Mouse (Mus musculus) layer of hippocampus, postnatal 36 days (tissue): Measurements from ENCODE around the gene Olfr645. TPM values are rescaled to one million over a fixed set of nuclear protein-coding genes. Genes with fewer than 3 reads are reported as not detected.

Experiments
- DNase-seq, 2 experiments: peaks; one replicate each; pipeline ENCODE4 v3.0.0; 2022
- total RNA-seq, 2 experiments: library from RNA; stranded (reverse); gene quantifications; 2 replicates each; pipeline ENCODE4 v1.2.3; 2021

Olfr645 gene
- not detected for total RNA-seq

DNA sequence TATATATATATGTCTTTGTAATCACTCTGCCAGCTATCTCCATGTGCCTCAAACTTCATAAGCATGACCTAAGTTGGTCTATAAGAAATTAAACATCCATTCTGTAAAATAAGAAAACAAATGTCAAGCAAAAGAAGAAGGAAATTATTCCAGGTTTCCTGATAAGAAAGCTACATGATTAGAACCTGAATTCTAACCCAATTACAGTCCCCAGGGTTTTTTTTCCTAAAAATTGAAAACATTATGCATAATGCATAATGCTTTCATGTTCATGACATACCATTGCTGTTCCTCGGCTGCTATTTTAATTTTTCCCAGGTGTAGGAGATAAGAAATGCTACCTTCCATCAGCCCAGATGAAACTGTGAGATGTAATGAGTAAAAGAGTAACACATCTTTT is at the start of gene Olfr645:
TSS of gene Olfr645 (minus strand) at position 101 of the 400 bp plus-strand sequence.
- DNase-seq, result no peak

- no peak for DNase-seq
Measured at GRCm38 (mm10) chr7:104129726-104130125, 44.5 kb upstream of the Olfr645 start, which contains the start of gene Ubqln5. TSS of gene Ubqln5 (minus strand) at chr7:104129826.

DNA sequence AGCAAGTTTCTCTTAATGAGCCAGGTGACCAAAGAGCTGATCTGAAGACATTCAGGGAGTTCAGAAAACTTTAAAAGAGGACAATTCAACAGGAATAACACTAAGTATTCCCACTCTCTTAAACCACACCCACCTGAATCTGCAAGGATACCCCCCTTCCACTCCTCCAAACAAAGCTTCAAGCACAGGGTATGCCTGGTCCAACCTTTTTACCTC is 19.4 kb upstream of the Olfr645 start, which contains the start of gene Olfr646:
TSS of gene Olfr646 (plus strand) at position 117 of the 216 bp plus-strand sequence.
- DNase-seq, result no peak

GRCm38 (mm10) chr7:104103913-104104756 is 18.9 kb upstream of the Olfr645 start:
- no peak for DNase-seq

DNA sequence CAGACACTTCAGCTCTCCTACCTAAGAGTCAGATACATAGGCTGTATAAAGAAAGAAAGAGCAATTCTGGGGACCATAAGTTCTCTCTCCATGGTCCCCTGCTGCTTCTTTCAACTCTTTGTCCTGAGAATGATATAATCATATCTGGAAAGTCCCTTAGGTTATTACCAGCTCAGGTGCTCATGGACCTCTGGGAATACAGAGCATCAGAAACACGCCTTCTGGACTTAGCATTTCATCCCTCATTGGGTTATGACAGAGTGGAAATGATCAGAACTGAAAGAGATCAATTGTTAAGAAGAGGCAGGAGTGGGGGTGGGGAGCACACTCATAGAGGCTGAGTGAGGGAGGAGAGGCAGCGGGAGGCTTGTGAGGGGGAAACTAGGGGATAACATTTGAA is 13.5 kb downstream of the Olfr645 start, which contains the start of gene Olfr644:
TSS of gene Olfr644 (minus strand) at position 101 of the 400 bp plus-strand sequence.
- DNase-seq, result no peak

- no peak for DNase-seq
Measured at GRCm38 (mm10) chr7:104061345-104061744, 23.9 kb downstream of the Olfr645 start, which contains the start of gene 4930516K23Rik. TSS of gene 4930516K23Rik (minus strand) at chr7:104061445.

DNA sequence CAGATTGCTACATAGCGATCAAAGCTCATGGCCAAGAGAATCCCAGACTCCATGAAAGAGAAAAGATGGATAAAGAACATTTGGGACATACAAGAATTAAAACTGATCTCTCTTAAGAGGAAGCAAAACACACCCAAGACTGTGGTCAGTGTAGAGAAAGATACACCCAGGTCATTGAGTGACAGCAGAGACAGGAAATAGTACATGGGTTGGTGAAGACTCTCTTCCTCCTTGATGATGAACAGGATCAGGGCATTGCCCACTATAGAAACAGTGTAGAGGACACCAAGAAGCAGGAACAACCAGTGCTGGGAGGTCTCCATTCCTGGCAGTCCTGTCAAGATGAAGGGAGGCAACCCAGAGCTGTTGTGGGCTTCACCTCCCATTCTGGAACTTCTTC is 26.1 kb downstream of the Olfr645 start:
- no peak for DNase-seq

DNA sequence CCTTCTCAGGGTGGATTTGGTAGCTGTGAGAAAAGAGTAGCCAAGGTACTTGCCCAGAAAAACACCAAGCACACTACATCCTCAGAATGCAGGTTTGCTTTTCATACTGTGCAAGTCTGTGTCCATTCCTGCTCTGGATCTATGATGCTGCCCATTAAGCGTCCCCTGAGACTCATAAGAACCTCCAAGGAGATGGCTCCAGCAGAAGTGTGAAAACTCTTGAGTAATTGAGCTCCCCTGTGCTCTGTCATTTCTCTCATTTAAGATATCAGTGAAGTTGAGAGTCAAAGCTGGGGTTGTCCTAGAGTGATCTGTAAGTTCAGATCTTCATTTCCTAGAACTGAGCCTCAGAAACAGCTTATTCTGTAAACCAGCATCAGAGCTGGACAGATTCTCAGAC is 32.7 kb downstream of the Olfr645 start, which contains the start of gene Olfr642:
TSS of gene Olfr642 (minus strand) at position 101 of the 400 bp plus-strand sequence.
- no peak for DNase-seq

DNA sequence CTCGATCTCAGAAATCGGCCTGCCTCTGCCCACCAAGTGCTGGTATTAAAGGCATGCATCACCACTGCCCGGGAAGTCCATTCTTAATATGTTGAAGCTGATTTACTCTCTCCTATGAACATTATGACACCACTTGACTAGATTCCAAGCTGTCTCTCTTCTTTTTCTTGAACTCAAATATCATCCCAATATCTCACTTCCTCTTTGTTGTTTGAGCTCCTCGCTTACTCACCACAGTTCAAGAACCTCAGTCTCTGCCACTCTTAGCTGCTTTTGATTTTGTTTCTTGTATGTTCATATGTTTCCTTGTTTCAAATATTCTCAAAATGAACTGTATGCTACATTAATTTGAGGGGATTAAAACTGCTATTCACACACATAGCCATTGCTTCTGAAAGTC is 34.5 kb downstream of the Olfr645 start:
- DNase-seq, result no peak

DNA sequence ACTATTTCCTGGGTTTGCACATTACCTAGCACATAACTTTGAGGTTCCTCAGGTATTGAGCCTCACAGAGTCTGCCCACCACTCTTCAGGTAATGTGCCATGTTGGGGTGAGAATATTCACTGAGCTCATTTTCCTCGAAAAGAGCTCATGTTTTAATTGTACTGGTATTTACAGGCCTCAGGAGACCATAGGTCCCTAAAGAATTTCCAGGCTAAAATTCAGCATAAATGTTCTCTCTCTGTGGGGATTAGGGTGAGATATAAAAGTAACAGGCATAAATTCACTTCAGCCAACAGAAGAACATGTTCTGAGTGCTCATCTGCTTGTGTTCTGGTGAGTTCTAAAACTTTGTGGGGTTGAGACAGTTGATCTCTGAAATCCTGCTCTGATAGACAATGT is 50.1 kb downstream of the Olfr645 start, which contains the start of gene Olfr641:
TSS of gene Olfr641 (plus strand) at position 301 of the 400 bp plus-strand sequence.
- no peak for DNase-seq

Other genes starting within 250 kb of the Olfr645 start
- gene Hbb-bh2, start 244.9 kb downstream of the Olfr645 start, total RNA-seq, result not detected
- not detected for gene Hbb-bh1, start 242.3 kb downstream of the Olfr645 start, total RNA-seq
- not detected for gene Hbb-y, start 232.2 kb downstream of the Olfr645 start, total RNA-seq
- not detected for gene Olfr66, start 199.2 kb downstream of the Olfr645 start, total RNA-seq
- gene Olfr64, start 191.0 kb downstream of the Olfr645 start, total RNA-seq, result not detected
- not detected for gene Olfr65, start 182.0 kb downstream of the Olfr645 start, total RNA-seq
- not detected for gene Olfr631, start 156.6 kb downstream of the Olfr645 start, total RNA-seq
- not detected for gene Olfr632, start 151.1 kb downstream of the Olfr645 start, total RNA-seq
- not detected for gene Olfr633, start 141.0 kb downstream of the Olfr645 start, total RNA-seq
- under 1 TPM; 0.10 to 0.13 TPM for gene Olfr635, start 114.3 kb downstream of the Olfr645 start, total RNA-seq
- not detected for gene Olfr638, start 86.7 kb downstream of the Olfr645 start, total RNA-seq
- gene Olfr639, start 68.2 kb downstream of the Olfr645 start, total RNA-seq, result under 1 TPM; 0.08 to 0.17 TPM
- gene Olfr640, start 59.9 kb downstream of the Olfr645 start, total RNA-seq, result not detected
- not detected for gene Olfr641, start 50.0 kb downstream of the Olfr645 start, total RNA-seq
- gene Olfr642, start 32.8 kb downstream of the Olfr645 start, total RNA-seq, result not detected
- gene 4930516K23Rik, start 24.0 kb downstream of the Olfr645 start, total RNA-seq, result not detected
- not detected for gene Olfr644, start 13.6 kb downstream of the Olfr645 start, total RNA-seq
- under 1 TPM in 1 of 2 experiments, not detected in 1; 0.13 TPM for gene Olfr646, start 19.4 kb upstream of the Olfr645 start, total RNA-seq
- gene Ubqln5, start 44.4 kb upstream of the Olfr645 start, total RNA-seq, result not detected
- gene Olfr643, start 51.9 kb upstream of the Olfr645 start, total RNA-seq, result not detected
- not detected for gene Ubqln3, start 57.8 kb upstream of the Olfr645 start, total RNA-seq
- not detected for gene Ubqlnl, start 65.1 kb upstream of the Olfr645 start, total RNA-seq
- not detected for gene Olfm5, start 79.4 kb upstream of the Olfr645 start, total RNA-seq
- gene Olfr648, start 97.9 kb upstream of the Olfr645 start, total RNA-seq, result under 1 TPM; 0.27 to 0.30 TPM
- not detected for gene Olfr649, start 110.5 kb upstream of the Olfr645 start, total RNA-seq
- gene Trim6, start 133.3 kb upstream of the Olfr645 start, total RNA-seq, result under 1 TPM in 1 of 2 experiments, not detected in 1; 0.22 TPM
- 1 to 10 TPM; 1.4 to 2.2 TPM for gene Trim34a, start 159.0 kb upstream of the Olfr645 start, total RNA-seq
- gene Trim5, start 202.6 kb upstream of the Olfr645 start, total RNA-seq, result under 1 TPM; 0.47 to 0.68 TPM
- 1 to 10 TPM; 1.8 to 2.5 TPM for gene Trim12a, start 230.0 kb upstream of the Olfr645 start, total RNA-seq
- gene Trim34b, start 244.0 kb upstream of the Olfr645 start, total RNA-seq, result not detected